Mouse (Mus musculus) embryo, embryonic 11 days (tissue): Measurements from ENCODE around the gene Vti1a.

ENCODE experiments used
- DNase-seq: peaks from one replicate; pipeline ENCODE4 v3.0.0-alpha.2; 2015

The Vti1a gene

DNA sequence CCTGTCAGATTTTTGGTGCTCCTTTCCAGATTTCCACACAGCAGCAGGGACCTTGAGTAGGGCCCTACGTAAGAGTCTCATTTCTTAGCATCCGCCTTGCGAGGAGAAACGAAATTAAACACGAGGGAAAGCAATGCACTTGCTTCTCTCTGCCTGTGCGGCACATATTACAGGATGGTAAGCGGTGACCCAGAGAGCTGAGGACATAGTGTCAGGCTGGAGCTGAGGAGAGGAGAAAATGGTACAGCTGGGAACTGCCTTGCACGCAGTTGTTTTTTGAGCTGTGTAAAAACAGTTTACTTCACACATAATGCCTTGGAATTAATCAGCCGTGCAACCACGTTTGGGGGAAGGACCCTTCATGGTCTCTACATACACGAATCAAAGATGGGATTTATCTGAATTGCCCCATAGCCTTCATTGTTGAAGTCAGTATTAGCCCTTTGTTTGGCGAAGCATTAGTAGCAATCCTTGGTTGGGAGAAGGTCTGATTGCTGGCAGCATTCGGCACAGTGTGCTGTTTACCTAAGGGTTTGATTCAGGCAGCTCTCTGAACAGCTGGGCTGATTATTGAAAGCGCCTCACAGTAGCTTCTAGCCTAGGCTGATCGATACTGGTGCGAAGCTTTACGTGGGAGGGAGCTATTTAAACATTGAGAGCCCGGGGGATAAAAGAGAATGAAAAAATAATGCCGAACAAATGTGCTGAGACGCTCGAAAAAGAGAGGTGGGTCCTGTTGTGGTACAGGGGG lies 153.4 kb downstream of the Vti1a start:
- no peak for DNase-seq

DNA sequence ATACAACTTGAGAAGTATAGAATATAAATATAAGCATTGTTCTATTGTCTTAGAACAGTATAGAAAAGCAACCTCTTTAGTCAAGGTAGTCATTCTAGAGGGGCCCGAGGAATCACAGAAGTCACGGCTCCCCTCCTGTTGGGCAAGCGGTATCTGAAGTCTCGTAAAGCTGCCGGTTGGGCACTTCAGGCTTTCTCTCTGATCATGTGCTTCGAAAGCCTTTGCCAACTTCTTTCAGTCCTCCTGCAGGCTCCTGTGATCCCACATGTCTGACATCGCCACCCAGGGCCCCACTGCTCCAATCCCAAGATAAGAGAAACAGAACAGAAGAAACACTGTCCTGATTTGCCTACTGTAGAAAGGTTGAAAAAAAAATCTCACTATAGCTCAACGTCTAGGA lies 156.5 kb downstream of the Vti1a start:
- no peak for DNase-seq

DNA sequence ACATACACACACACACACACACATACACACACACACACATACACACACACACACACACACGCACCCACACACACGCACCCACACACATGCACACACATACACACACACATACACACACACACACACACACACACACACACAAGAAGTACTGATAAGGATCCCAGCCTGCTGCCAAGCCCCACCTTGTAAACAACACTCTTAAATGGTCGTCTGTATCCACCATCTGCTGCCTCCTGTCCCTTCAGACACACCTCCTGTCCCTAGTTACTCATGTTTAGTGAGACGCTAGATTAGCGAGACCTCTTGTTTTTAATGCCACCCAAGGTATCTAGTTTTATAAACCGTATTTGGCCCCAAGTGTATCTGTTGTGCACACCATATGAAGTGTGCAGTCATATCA lies 158.1 kb downstream of the Vti1a start:
- no peak for DNase-seq

DNA sequence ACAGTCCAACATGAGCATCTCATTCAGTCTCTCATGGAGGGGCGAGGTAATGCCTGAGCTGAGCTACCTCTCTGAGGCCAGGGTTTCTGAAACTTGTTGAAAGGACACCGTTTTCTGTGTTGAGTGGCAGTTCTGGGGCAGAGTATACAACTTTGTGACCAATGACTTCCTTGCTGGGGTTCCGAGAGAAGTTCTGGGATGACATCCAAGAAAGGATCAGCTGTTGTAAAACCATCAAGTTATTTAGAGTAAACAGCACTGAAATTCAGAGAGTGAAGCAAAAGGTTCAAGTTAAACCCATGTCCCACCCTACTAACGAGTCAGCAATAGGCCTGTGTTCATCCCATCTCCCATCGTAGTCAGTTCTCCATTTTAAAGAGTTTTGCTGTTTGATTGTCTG lies 164.4 kb downstream of the Vti1a start:
- no peak for DNase-seq

DNA sequence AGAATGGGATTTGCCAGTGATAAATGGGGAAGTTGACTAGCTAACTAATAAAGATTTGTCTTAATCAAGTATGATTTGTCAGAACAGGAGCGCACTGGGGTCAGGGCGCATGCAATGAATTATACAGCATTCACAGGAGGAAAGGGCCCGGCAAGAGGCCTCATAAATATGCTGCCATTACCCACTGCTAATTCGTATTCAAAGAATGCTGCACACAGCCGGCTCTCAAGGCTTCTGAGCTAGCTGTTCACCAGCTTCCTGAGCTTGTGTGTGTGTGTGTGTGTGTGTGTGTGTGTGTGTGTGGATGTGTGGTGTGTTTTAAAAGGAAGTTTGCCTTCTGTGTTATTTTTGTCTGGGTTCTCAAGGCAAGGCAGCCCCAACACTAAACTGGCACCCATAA lies 165.2 kb downstream of the Vti1a start:
- peak; percentile 68 for DNase-seq

- DNase-seq = no peak
These were observed 167.4 kb downstream of the Vti1a start for GRCm38 (mm10) chr19:55483526-55483925.

DNA sequence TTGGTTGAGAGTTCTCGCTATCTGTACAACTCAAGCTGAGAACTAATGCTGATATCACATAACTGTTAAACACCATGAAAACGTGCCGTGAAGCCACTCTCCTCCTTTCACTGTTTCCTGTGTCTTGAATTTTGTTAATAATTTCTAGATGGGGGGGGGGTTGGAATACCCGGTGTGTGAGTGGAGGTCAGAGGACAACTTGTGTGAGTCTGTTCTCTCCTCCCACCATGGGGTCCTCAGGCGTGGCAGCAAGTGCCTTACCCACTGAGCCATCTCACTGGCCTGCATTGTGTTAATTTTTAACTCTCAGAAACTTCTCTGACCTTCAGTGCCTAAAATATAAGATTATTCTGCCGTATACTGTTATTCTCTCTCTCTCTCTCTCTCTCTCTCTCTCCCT lies 168.5 kb downstream of the Vti1a start:
- DNase-seq = no peak

DNA sequence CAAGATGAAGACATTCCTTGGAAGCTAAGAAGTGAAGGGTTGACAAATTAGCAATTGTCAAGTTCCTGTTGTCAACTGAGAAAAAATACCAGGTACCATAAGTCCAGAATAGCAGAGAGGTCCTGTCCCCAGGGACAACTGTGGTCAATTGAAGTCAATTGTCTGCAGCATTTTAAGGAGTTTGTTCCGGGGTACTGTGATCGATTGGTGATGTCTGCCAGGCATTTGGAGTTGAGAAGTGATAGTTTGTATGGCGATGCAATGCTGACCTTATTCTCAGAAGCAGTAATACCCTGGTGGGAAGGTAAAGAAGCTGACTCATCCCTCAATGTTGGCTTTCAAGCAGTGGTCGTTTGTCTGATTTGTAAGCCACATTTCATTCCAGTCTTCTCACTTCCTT lies 170.4 kb downstream of the Vti1a start:
- no peak for DNase-seq

GRCm38 (mm10) chr19:55491126-55492076 lies 175.3 kb downstream of the Vti1a start:
- DNase-seq = peak; percentile 47

GRCm38 (mm10) chr19:55496333-55496732 lies 180.2 kb downstream of the Vti1a start:
- no peak for DNase-seq

DNA sequence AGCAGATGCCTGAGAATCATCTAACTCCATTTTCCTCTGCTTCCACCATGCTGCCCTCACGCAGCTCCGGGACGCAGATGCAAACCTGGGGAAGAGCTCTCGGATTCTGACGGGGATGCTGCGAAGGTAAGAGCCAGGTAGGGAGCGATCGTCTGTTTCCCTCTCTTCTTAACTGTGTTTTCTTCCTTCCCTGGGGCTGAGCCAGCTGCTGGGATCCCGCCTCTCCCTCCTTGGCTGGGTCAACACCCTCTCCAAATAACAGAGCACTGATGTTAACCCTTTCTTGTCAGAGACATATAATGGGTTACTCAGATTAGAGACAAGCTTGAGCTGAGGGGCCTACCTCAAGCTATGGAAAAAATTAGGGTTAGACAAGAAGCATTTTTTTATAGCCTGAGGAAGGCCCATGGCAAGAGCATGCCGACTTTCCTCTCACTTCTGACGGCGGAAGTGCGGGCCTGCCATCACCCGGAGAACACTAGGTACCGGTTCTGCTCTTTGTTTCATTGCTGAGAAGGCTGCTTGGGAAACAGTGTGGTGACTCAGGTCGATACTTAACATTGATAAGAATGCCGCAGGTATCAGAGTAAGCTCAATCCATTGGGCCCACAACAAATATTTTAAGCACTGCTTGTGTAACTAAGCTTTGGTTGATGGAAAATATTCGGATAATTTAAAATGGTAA lies 183.2 kb downstream of the Vti1a start:
- DNase-seq = no peak

- no peak for DNase-seq
These were observed 185.9 kb downstream of the Vti1a start for GRCm38 (mm10) chr19:55501985-55502384.

DNA sequence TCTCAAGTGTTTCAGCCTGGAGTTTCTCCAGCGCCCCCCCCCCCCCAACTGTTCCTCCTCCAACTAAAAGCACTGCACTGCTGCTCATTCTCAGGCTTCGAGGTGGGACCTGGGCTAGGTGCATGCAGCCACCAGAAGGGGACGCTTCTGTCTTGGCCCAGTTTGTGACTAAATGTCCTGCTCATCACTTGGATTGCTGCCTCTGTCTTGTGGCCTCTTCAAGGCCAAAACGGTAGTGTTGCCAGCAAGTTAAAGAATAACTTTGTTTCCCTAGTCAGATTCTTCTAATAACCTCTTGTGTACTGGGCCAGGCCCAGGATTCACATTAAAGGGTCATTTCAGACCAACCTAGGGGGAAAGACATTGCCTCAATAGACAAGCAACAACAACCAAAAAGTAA lies 187.7 kb downstream of the Vti1a start:
- no peak for DNase-seq

DNA sequence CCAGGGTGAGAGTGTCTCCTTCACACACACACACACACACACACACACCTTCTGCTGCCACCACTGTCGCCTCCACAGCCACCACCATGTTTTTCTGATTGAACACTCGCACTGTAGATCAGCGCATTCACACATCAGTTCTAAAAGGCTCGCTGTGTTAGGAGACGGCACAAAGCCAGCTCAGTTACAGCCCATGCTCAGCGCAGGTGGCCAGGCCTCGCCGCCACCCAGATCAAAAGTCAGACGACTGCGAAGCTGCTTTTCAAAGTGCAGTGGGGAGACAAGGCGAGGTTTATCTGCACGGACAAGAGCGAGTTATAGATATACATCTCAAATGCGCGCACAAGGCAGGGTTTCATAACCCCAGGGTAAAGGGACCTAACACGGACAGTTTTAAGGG lies 191.7 kb downstream of the Vti1a start:
- no peak for DNase-seq

DNA sequence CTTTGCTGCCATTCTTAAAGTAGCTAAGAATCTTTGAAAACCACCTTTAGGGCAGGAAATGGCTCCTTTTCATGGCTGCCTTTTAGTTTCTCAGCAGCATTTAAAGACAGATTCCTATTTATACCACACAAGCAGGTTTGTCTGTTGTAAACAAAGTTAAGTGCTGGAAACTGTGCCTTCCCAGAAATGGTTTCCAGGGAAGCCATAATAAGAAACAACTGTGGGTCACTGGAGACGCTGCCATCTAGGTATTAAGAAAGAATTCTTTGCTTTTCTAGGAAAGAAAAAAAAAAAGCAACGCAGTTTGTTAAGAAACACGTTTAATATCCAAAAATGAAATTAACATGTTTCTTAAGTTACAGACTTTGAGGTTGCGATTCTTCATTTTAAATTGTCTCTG lies 192.1 kb downstream of the Vti1a start:
- DNase-seq = no peak

DNA sequence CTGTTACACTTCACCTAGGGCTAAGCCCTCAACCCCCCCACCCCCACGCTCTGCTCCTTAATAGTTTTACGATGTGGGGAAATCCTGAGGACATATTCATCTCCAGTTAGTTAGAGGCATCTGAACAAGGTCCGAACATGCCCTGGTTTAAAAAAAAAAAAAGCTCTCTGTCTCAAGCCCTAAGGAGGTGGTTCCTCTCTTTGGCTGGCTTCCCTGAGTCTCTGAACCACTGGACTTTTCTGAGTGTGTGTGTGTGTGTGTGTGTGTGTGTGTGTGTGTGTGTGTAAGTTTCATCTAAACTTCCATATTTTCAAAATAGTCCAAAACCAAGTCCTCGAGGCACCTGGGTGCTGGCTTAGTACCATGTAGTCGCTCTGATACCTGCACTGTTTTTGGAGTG lies 192.9 kb downstream of the Vti1a start:
- no peak for DNase-seq

DNA sequence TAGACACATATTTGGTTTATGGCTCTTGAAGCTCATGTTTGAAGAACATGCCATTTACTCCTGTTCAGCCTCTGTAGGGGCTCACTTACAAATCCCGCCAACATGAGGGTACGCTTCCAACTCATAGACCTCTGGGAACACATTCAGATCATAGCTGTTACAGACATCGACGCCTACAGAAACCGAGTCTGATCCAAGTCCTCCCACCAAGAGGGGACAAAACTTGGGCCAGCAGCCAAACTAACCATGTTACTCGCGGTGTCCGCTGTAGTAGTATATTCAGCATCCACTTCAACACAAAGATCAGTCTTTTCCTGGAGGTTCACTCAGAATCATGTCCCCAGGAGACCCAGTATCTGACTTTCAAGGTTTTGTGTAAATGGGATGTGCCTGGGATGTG lies 193.5 kb downstream of the Vti1a start:
- no peak for DNase-seq

DNA sequence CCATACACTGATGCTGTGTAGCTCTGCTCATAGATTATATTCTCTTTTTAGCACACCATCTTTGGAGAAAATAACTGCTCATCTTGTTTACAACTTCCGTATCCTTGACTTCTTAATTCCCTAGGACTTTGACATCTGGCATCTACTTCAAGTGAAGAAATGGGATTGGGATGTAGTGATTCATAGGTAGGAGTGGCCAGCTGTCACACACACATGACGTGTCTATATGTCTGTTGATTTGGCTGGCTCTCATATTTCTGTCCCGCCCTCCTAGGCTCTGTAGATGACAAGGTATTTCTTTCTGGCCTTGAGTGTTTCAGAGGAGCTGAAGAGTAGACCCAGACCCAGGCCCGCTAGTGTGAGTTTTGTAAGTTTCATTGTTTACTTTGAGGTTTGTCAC lies 197.8 kb downstream of the Vti1a start:
- no peak for DNase-seq

GRCm38 (mm10) chr19:55520236-55520635 lies 204.1 kb downstream of the Vti1a start:
- DNase-seq = no peak

DNA sequence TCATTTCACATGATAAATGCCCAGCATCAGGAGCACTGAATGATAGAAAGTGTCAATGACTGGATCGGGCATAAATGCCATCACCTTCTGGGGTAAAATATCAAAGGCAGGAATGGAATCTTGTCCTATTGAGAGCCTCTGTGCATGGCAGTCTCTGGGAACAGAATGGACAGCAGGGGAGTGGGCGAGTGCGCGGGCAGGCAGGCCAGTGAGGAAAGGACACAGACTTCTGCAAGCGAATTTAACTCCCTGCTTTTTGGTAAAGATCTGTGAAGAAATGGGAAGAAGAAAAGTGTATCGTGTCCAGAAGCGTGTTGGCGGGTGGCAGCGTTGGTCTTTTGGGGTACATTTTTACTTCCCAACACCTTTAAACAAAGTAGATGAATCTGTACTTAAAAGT lies 207.2 kb downstream of the Vti1a start:
- no peak for DNase-seq

DNA sequence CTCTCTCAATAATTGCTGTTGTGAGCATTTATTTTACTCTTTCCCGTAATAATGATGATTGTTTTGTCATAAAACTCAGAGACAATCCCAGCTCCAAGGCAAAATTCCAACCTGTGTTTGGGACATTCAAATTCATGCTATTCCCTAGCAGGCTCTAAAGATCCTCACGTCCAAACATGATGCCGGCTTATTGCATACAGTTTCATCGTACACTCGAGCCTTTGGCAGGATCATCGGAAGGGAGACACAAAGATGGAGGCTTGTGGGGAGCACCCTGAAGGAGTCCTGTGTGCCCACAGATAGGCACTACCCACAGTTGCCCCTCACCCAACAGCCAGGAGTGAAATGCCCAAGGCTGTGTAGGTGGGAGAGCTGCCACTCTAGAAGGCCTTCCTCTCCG lies 208.3 kb downstream of the Vti1a start:
- no peak for DNase-seq

GRCm38 (mm10) chr19:55525056-55525455 lies 209.0 kb downstream of the Vti1a start:
- DNase-seq = no peak

- DNase-seq = no peak
These were observed 210.7 kb downstream of the Vti1a start for GRCm38 (mm10) chr19:55526717-55527235.
